Mouse (Mus musculus) neural tube, embryonic 15.5 days (tissue): Measurements from ENCODE around the gene Il18r1. TPM values are rescaled to one million over a fixed set of nuclear protein-coding genes. Genes with fewer than 3 reads are reported as not detected.

Experiments
- ATAC-seq: fragments of 200-750 bp; cut with Nextera tagmentation; 2 replicates; pipeline ENCODE4 v1.8.0; 2017; ENCODE audit warnings: mild to moderate bottlenecking, moderate TSS enrichment, moderate library complexity; ENCODE audit not compliant: low FRiP score
- H3K27ac ChIP-seq: fragments of 300-500 bp; sonication (generic); replicated peaks from 2 replicates; pipeline ENCODE4 v1.5.1; 2015; ENCODE audit warnings: mild to moderate bottlenecking, inconsistent platforms
- H3K27me3 ChIP-seq: fragments of 300-500 bp; sonication (generic); replicated peaks from 2 replicates; pipeline ENCODE4 v1.6.1; 2015; ENCODE audit warnings: inconsistent platforms
- H3K36me3 ChIP-seq: fragments of 300-500 bp; sonication (generic); 2 replicates; pipeline ENCODE4 v1.6.1; 2015; ENCODE audit warnings: inconsistent platforms
- H3K4me1 ChIP-seq: fragments of 300-500 bp; sonication (generic); 2 replicates; pipeline ENCODE4 v1.6.1; 2015; ENCODE audit warnings: inconsistent platforms
- H3K4me2 ChIP-seq: fragments of 300-500 bp; sonication (generic); 2 replicates; pipeline ENCODE4 v1.6.1; 2015; ENCODE audit warnings: inconsistent platforms, mild to moderate bottlenecking, moderate library complexity
- H3K4me3 ChIP-seq: fragments of 300-500 bp; sonication (generic); replicated peaks from 2 replicates; pipeline ENCODE4 v1.5.1; 2015; ENCODE audit warnings: mild to moderate bottlenecking, inconsistent platforms
- H3K9ac ChIP-seq: fragments of 300-500 bp; sonication (generic); replicated peaks from 2 replicates; pipeline ENCODE4 v1.6.1; 2015; ENCODE audit warnings: mild to moderate bottlenecking, inconsistent platforms
- H3K9me3 ChIP-seq: fragments of 300-500 bp; sonication (generic); replicated peaks from 2 replicates; pipeline ENCODE4 v1.6.1; 2016; ENCODE audit warnings: inconsistent platforms
- WGBS: fragments of 180-500 bp; shearing (Covaris S2); methylation state at CpG from one replicate; pipeline ENCODE4 v1.1.7; 2015; ENCODE audit warnings: mixed read lengths; 5-methylcytosine and 5-hydroxymethylcytosine counted together
- polyA plus RNA-seq: library from polyadenylated mRNA; unstranded; fragments of >200 nt; fragmentation: Nextera tagmentation; extraction: Ambion mirVana; gene quantifications from 2 replicates; pipeline ENCODE4 v1.2.1, GENCODE M21; 2015

The Il18r1 gene
- polyA plus RNA-seq, 1 experiment from 2014 or later, result not detected

DNA sequence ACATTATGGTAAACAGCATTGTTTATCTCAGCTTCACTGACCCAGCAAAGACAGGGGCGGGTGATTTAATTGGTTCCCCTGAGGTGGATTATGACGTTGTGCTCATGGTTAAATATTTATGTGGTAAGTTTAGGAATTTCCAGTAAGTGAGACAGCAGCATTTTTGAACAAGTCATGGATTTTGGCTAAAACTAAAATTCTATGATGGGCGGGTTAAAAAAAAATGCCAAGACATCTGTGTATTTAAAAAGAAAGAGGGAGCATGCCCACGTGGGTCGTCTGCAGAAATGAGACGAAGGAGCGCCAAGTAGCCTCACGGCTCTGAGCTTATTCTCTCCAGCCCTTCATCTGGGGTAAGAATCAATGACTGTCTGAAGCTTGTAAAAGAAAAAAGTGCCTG is 25.8 kb upstream of the Il18r1 start:
- ATAC-seq, result no peak
- no peak overlapping the region for H3K9ac ChIP-seq
- H3K27me3 ChIP-seq, result no peaks in the 10 kb centered on the region
- H3K4me2 ChIP-seq, result no peak overlapping the region
- no peaks in the 10 kb centered on the region for H3K4me1 ChIP-seq
- H3K9me3 ChIP-seq, result no peaks in the 10 kb centered on the region
- H3K4me3 ChIP-seq, result no peak overlapping the region
- H3K36me3 ChIP-seq, result no peaks in the 10 kb centered on the region
- H3K27ac ChIP-seq, result no peak overlapping the region
- WGBS, result 74% methylated on average over 8 of the region's 8 CpGs

DNA sequence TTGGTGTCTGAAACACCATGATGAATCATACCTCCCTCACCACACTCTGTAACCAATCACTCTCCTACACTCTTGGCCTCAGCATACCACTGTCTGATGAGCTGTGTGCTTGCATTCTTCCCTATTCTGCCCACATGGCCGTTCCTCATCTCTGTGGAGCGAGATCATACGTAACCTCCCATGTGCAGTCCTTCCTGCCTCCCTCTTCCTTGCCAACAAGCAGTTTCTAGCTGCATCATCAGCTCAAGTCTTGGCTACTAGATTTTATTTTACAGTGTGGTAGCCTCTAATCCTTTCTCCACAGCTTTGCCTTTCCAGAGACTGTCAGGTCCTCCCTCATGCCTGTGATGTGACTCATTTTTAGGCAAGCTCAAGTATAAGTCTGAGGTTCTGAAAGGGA is 20.6 kb upstream of the Il18r1 start:
- H3K4me1 ChIP-seq, result no peaks in the 10 kb centered on the region
- H3K27ac ChIP-seq, result no peak overlapping the region
- no peaks in the 10 kb centered on the region for H3K9me3 ChIP-seq
- H3K4me3 ChIP-seq, result no peak overlapping the region
- ATAC-seq, result no peak
- WGBS, result 83% methylated on average over 3 of the region's 3 CpGs
- H3K36me3 ChIP-seq, result no peaks in the 10 kb centered on the region
- no peaks in the 10 kb centered on the region for H3K27me3 ChIP-seq
- no peak overlapping the region for H3K9ac ChIP-seq
- no peak overlapping the region for H3K4me2 ChIP-seq

DNA sequence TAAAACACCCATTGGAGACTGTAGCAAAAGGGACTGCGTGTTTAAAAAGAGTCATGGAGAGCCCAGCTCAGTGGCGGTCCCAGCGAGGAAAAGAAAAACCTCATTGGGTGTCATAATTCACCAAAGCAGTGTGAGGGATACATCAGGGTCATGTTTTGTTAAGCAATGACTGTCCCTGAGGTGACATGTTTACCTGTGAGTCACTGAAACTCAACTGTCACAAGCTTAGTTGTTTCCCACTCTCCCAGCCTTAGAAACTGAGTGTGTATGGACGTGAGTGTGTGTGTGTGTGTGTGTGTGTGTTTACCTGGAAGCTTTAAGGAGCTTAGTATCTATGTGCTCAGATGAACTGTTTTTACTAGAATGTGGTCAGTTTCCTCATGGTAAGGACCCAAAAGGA is 2.0 kb downstream of the Il18r1 start:
- Histone ChIP-seq H3K27me3 (no peaks in the 10 kb centered on the region), H3K4me2 (no peak overlapping the region), H3K4me1 (no peaks in the 10 kb centered on the region), H3K9me3 (no peaks in the 10 kb centered on the region), H3K9ac (no peak overlapping the region), H3K36me3 (no peaks in the 10 kb centered on the region), H3K27ac (no peak overlapping the region), H3K4me3 (no peak overlapping the region)
- 88% methylated on average over 4 of the region's 4 CpGs for whole genome bisulfite sequencing
- ATAC-seq, result no peak

DNA sequence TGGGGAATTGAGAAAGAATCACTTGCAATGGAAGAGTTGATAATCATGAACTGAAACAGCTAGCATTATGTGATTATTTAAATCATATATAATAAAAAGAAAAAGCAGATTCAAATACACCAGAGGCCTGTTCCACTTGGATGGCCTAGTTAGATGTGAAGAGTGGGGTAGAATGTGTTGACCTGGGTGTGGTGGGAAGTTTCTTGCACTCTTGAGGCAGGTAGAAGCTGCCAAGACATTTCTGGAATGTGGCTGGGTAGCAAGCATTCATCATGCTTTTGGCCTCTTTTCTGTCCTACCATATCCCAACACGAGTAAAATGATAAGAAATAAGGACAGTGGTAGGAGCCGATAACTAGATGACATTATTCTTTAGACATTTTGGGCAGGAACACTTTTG is 3.5 kb downstream of the Il18r1 start:
- Histone ChIP-seq H3K9ac (no peak overlapping the region), H3K9me3 (no peaks in the 10 kb centered on the region), H3K4me1 (no peaks in the 10 kb centered on the region), H3K4me3 (no peak overlapping the region), H3K36me3 (no peaks in the 10 kb centered on the region), H3K27ac (no peak overlapping the region), H3K27me3 (no peaks in the 10 kb centered on the region), H3K4me2 (no peak overlapping the region)
- WGBS, result 85% methylated on average over 2 of the region's 2 CpGs
- ATAC-seq, result no peak

DNA sequence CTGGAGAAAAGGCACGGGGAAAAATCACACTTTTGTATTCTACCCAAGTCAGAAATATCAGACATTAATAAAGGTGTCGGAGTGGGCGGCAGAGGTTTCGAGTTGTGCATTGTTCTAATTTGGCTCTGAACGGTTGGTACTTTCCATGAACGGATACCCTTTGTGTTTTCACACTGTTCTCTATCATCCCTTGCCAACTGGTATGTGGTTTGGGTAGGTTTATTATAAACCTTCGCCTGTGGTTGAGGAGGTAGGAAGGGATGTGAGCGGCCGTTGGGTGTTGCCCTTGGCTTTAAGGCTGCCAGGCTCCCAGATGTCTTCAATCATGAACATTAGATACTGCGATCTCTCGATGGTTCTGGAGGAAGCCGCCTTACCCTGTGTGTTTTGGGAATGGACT is 4.5 kb downstream of the Il18r1 start:
- H3K4me2 ChIP-seq, result no peak overlapping the region
- no peaks in the 10 kb centered on the region for H3K36me3 ChIP-seq
- no peak for ATAC-seq
- H3K9ac ChIP-seq, result no peak overlapping the region
- H3K4me1 ChIP-seq, result no peaks in the 10 kb centered on the region
- no peak overlapping the region for H3K4me3 ChIP-seq
- no peak overlapping the region for H3K27ac ChIP-seq
- H3K27me3 ChIP-seq, result no peaks in the 10 kb centered on the region
- 90% methylated on average over 12 of the region's 12 CpGs for WGBS
- H3K9me3 ChIP-seq, result no peaks in the 10 kb centered on the region

DNA sequence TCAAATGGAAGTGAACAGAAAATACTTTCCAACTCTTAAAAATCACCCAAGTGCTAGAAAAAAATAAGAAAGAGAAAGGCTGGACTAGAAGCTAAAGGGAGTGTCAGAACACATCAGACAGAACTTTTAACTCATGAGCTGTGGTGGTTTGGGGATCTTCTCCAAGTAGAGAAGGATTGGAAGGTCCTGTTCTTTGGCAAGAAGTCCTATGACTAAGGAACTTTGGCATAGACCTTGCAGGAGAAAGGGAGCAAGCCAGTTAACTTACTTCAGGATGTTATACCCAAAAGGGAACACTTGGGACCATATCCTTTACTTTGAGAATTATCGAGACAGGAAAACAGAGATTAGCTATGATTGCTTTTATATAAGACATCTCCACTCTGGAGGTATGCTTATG is 7.0 kb downstream of the Il18r1 start:
- Histone ChIP-seq H3K4me1 (no peaks in the 10 kb centered on the region), H3K9ac (no peak overlapping the region), H3K36me3 (no peaks in the 10 kb centered on the region), H3K9me3 (no peaks in the 10 kb centered on the region), H3K4me3 (no peak overlapping the region), H3K27me3 (no peaks in the 10 kb centered on the region), H3K27ac (no peak overlapping the region), H3K4me2 (no peak overlapping the region)
- 96% methylated on average over 1 of the region's 1 CpGs for WGBS
- ATAC-seq, result no peak

DNA sequence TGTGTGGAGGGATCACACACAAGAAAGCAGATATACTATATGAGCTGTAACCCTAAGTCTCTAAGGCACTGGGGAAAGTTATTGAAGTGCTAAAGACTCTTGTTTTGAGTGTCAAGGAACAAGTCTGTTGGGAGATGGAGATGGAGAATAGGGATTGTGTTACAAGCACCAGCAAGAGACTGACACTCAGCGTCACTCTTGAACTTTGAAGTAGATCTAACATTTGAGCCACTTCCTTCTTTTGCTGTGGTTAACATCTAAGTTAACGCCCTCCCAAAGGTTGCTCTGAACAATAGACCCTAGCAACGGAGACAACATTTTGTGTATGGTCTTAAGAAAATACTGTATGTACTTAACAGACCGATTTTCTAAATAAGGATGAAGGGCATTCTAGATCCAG is 8.3 kb downstream of the Il18r1 start:
- no peaks in the 10 kb centered on the region for H3K9me3 ChIP-seq
- H3K9ac ChIP-seq, result no peak overlapping the region
- H3K27ac ChIP-seq, result no peak overlapping the region
- ATAC-seq, result no peak
- no peak overlapping the region for H3K4me2 ChIP-seq
- no peaks in the 10 kb centered on the region for H3K27me3 ChIP-seq
- H3K4me1 ChIP-seq, result no peaks in the 10 kb centered on the region
- no peaks in the 10 kb centered on the region for H3K36me3 ChIP-seq
- 90% methylated on average over 4 of the region's 4 CpGs for WGBS
- H3K4me3 ChIP-seq, result no peak overlapping the region

DNA sequence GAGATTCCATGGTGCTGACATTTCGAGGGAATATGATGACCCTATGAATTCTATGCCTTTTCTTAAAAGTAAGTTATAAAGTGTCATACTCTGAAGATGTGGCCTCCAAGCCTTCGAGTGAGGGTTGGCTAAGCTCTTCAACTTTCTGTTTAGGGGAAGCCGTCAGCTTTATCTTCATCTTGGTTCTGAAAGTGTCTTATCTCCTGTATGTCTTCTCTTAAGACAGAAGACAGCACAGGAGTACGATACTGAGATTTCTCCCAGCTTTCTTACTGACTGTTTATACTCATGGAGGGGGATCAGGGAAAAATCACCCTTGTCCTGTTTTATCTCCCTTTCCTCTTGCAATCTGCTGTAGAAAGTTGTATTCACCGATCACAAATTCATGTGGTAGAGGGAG is 9.0 kb downstream of the Il18r1 start:
- no peak overlapping the region for H3K4me3 ChIP-seq
- H3K27ac ChIP-seq, result no peak overlapping the region
- H3K27me3 ChIP-seq, result no peaks in the 10 kb centered on the region
- H3K9ac ChIP-seq, result no peak overlapping the region
- no peaks in the 10 kb centered on the region for H3K36me3 ChIP-seq
- H3K4me2 ChIP-seq, result no peak overlapping the region
- WGBS, result 92% methylated on average over 5 of the region's 5 CpGs
- H3K9me3 ChIP-seq, result no peaks in the 10 kb centered on the region
- no peak for ATAC-seq
- no peaks in the 10 kb centered on the region for H3K4me1 ChIP-seq

DNA sequence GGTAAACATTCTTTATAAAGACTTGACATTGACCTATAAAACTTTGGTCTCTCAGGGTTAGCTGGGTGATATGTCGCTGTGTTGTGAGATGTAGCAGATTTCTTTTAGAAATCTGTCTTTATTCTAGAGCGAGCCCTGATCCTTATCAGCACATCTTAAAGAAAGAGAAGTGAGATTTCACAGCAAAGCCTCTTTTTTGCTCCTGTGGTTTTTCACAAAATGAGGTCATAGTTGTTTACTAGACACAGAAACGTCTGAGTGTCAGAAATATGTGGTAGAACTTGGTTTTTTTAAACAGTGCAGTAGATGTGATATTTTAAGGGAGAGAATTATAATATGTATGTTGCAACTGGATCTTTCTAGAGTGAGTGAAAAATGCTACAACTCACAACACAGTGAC is 10.3 kb downstream of the Il18r1 start:
- no peak overlapping the region for H3K9ac ChIP-seq

DNA sequence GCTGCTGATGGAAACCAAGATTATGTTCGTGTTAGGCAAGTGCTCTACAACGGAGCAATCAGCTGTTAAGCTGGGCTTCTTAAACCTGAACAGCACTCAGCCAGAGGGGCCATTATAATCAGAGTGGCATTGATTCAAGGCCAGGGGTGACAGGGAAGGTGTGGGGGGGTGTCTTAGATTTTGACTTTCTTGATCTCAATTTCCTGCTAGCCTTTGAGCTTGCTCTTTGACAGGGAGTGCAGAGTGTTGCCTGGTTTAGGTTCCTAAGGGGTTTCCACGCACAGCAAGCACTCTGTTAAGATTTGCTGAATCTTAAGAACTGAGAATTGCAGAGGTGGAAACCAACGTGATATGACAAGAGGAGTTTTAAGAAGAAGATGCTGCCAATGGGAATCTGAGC is 11.4 kb downstream of the Il18r1 start:
- no peak for ATAC-seq
- Histone ChIP-seq H3K27ac (no peak overlapping the region), H3K4me2 (no peak overlapping the region), H3K9me3 (no peaks in the 10 kb centered on the region), H3K36me3 (no peaks in the 10 kb centered on the region), H3K4me1 (no peaks in the 10 kb centered on the region), H3K9ac (no peak overlapping the region), H3K27me3 (no peaks in the 10 kb centered on the region), H3K4me3 (no peak overlapping the region)
- 83% methylated on average over 4 of the region's 4 CpGs for WGBS

More for the DNA sequence above, 10.3 kb downstream of the Il18r1 start:
- 72% methylated on average over 3 of the region's 3 CpGs for WGBS
- Histone ChIP-seq H3K9me3 (no peaks in the 10 kb centered on the region), H3K27ac (no peak overlapping the region), H3K27me3 (no peaks in the 10 kb centered on the region), H3K4me3 (no peak overlapping the region), H3K36me3 (no peaks in the 10 kb centered on the region), H3K4me2 (no peak overlapping the region), H3K4me1 (no peaks in the 10 kb centered on the region)
- ATAC-seq, result no peak

DNA sequence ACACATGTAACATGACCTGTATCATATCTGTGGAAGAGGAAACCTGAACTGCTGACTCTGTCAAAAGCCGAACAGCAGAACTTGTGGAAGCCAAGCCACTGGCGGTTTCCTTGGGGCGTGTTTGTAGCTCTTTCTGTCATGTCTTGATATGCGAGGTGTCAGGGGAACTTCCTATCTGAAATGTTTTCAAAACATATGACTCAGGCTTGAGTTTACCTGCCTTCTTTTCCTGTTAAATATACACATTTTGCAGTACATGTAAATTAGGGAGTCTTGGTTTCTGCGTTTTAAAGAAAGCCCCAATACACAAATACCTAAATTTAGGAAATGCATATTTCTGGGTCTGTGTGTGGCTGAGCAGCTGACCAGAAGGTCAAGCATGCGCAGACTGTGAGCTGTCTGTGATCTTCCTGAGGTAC is 14.2 kb downstream of the Il18r1 start:
- H3K4me2 ChIP-seq, result no peak overlapping the region
- no peaks in the 10 kb centered on the region for H3K36me3 ChIP-seq
- no peak overlapping the region for H3K9ac ChIP-seq
- no peaks in the 10 kb centered on the region for H3K4me1 ChIP-seq
- no peak for ATAC-seq
- H3K27me3 ChIP-seq, result no peaks in the 10 kb centered on the region
- 92% methylated on average over 6 of the region's 6 CpGs for WGBS
- no peak overlapping the region for H3K27ac ChIP-seq
- H3K4me3 ChIP-seq, result no peak overlapping the region
- H3K9me3 ChIP-seq, result no peaks in the 10 kb centered on the region

DNA sequence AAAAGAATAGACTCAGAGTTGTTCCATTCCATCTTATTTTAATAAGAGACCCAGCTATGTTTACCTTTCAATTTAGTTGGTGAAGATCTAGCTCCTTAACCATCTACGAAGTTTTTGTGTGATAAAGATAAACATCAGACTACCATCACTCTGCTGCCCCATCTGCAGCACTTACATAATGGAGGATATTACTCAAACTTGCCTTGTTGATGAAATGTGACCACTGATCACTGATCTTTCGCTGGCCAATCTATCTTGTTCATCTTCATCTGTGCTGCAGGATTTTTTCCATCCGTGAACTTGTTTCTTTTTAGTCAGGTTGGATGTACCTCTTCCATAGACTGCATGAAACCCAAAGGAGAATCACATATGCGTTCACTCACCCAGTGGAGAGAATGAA is 29.2 kb downstream of the Il18r1 start:
- Histone ChIP-seq H3K4me1 (no peaks in the 10 kb centered on the region), H3K9me3 (no peaks in the 10 kb centered on the region), H3K27me3 (no peaks in the 10 kb centered on the region), H3K27ac (no peak overlapping the region), H3K4me2 (no peak overlapping the region), H3K36me3 (no peaks in the 10 kb centered on the region), H3K9ac (no peak overlapping the region), H3K4me3 (no peak overlapping the region)
- ATAC-seq, result no peak
- 95% methylated on average over 4 of the region's 4 CpGs for WGBS

DNA sequence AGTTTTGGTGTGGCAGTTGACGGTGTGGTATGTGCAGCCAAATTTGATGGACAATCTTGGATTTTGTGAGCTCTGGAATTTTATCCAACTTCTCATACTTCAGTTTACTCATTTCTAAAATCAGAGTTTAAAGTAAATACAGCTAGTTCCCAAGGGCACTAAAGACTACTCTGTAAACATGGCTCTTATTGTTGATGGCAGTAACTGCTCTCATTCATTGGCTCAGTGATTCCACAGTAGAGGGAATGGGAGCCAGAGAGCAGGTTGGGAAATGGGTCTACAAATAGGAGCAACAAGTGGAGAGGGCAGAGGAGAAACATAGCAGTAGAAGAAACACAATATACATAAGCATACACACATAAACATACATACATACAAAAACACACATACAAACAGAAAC is 34.4 kb downstream of the Il18r1 start:
- Histone ChIP-seq H3K36me3 (no peaks in the 10 kb centered on the region), H3K27ac (no peak overlapping the region), H3K9me3 (no peaks in the 10 kb centered on the region), H3K4me3 (no peak overlapping the region), H3K27me3 (no peaks in the 10 kb centered on the region), H3K9ac (no peak overlapping the region), H3K4me1 (no peaks in the 10 kb centered on the region), H3K4me2 (no peak overlapping the region)
- no peak for ATAC-seq
- WGBS, result 78% methylated on average over 1 of the region's 1 CpGs
